ENCODE assay signal across 9 mouse cellular contexts in the genomic region with DNA sequence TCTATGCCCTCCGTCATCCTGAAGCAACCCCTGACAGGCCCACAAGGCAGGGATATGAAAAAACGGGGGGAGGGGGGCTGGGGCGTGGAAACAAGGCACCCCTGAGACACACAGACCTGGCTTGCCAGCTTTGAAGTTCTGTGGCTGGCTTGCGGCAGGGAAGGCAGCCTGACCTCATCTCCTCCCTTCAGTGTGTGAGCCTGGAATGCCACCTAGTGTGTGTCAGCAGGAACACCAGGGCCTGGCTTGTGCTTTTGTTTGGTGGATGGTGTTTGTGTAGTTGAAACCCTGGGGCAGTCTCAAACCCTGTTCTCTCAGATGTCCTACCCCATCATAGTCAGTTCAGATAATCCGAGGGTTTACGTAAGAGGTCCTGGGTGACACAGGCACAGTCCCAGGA.
A peak's percentile ranks its signal among the peaks of the same experiment; 100 is the strongest.
DNase-seq lines count a peak whose midpoint lies in the region; ATAC-seq and TF ChIP-seq lines count a peak whose summit lies in the region.
"Had no signal": no experiment of that assay in that cellular context is flagged by ENCODE, and none has a peak within 500 bp of the region (broad histone marks: within the 10 kb centered on the region; RNA-seq: fewer than 3 reads in every experiment).

No protein-coding gene starts in this region.

- CTCF ChIA-PET in Patski (lab: Charles Lee): interaction anchor here (0.6 to 3.7 kb wide), 15 partner anchors 10 to 1666 kb away, joined by 3 to 14 read pairs (median 4); no protein-coding TSS in a partner anchor

- POLR2A ChIA-PET in Patski (lab: Charles Lee): interaction anchor here (0.6 kb wide), 1 partner anchor 8 kb away, joined by 4 read pairs; no protein-coding TSS in a partner anchor

- peaks cover 13% of the 10 kb centered on the region for H3K4me1 ChIP-seq in hindbrain, embryonic 15.5 days (replicated peaks)
- peaks cover 5% of the 10 kb centered on the region for H3K4me1 ChIP-seq in midbrain, embryonic 10.5 days
- no peaks in the 10 kb centered on the region for H3K4me1 ChIP-seq in stomach, embryonic 14.5 days (ENCODE audit: control insufficient read depth, insufficient read depth, low read length)

- DNase-seq in Patski (ENCODE audit: low read depth, low spot score): peak; percentile 19
- DNase-seq in cerebellum, adult 9-11 months: peak; percentile 48
- DNase-seq in frontal cortex, postnatal 14 days (ENCODE audit: low spot score in 2 of 2): peak; percentile 53 to 56
- DNase-seq in left cerebral cortex, adult 11 months (ENCODE audit: low spot score): peak; percentile 34
- DNase-seq in midbrain, embryonic 10.5 days (ENCODE audit: low spot score): peak; percentile 68
- DNase-seq in spleen, postnatal 4 days (ENCODE audit: low spot score in 2 of 2): no peak

- no peak overlapping the region for H3K27ac ChIP-seq in hindbrain, embryonic 15.5 days (replicated peaks)
- H3K27ac ChIP-seq in midbrain, embryonic 10.5 days (replicated peaks): no peak overlapping the region
- H3K27ac ChIP-seq in stomach, embryonic 14.5 days (ENCODE audit: low read length): no peak overlapping the region
- H3K27ac ChIP-seq: macrophage had no signal

- no peaks in the 10 kb centered on the region for H3K36me3 ChIP-seq in hindbrain, embryonic 15.5 days
- no peaks in the 10 kb centered on the region for H3K36me3 ChIP-seq in midbrain, embryonic 10.5 days
- H3K36me3 ChIP-seq in stomach, embryonic 14.5 days (ENCODE audit: control insufficient read depth, insufficient read depth, low read length): no peaks in the 10 kb centered on the region

- peak; percentile 89 for ATAC-seq in Patski
- ATAC-seq in hindbrain, embryonic 15.5 days (ENCODE audit: low FRiP score, low read depth): peak; percentile 89
- ATAC-seq in stomach, embryonic 14.5 days (ENCODE audit: insufficient number of reproducible peaks, insufficient read depth, low FRiP score, low read depth): peak; percentile 84

- WGBS in hindbrain, embryonic 15.5 days: 27% methylated on average over 6 of the region's 6 CpGs
- 19% methylated on average over 6 of the region's 6 CpGs for WGBS in midbrain, embryonic 10.5 days
- WGBS in stomach, embryonic 14.5 days: 21% methylated on average over 6 of the region's 6 CpGs

- H3K9me3 ChIP-seq in hindbrain, embryonic 15.5 days: no peaks in the 10 kb centered on the region
- no peaks in the 10 kb centered on the region for H3K9me3 ChIP-seq in midbrain, embryonic 10.5 days (replicated peaks)
- no peaks in the 10 kb centered on the region for H3K9me3 ChIP-seq in stomach, embryonic 14.5 days (ENCODE audit: control insufficient read depth, low read depth, low read length)

- no peak overlapping the region for H3K4me2 ChIP-seq in hindbrain, embryonic 15.5 days
- no peak overlapping the region for H3K4me2 ChIP-seq in stomach, embryonic 14.5 days (replicated peaks; ENCODE audit: low read depth, low read length)

- in situ Hi-C loops in Patski (cut with MboI; ENCODE audit: low pct_unique_long_range_greater_than_20kb): loop anchor here (10.0 to 25.0 kb wide), 6 partner anchors 1027 to 1909 kb away; no protein-coding TSS in a partner anchor

- TF ChIP-seq CTCF in Patski (IDR thresholded peaks at IDR 0.05): peak; percentile 98

- no peaks in the 10 kb centered on the region for H3K27me3 ChIP-seq in Patski
- no peaks in the 10 kb centered on the region for H3K27me3 ChIP-seq in hindbrain, embryonic 15.5 days
- peaks cover 40% of the 10 kb centered on the region; the same call in 1 of the 2 replicates for H3K27me3 ChIP-seq in midbrain, embryonic 10.5 days (ENCODE audit: low read depth, poor library complexity, severe bottlenecking)
- H3K27me3 ChIP-seq in stomach, embryonic 14.5 days (ENCODE audit: control insufficient read depth, insufficient read depth, low read length): no peaks in the 10 kb centered on the region

- no peak overlapping the region for H3K4me3 ChIP-seq in hindbrain, embryonic 15.5 days
- H3K4me3 ChIP-seq in midbrain, embryonic 10.5 days: no peak overlapping the region
- H3K4me3 ChIP-seq in stomach, embryonic 14.5 days (ENCODE audit: low read depth, low read length): no peak overlapping the region

- H3K9ac ChIP-seq in hindbrain, embryonic 15.5 days: no peak overlapping the region
- H3K9ac ChIP-seq in stomach, embryonic 14.5 days (replicated peaks; ENCODE audit: low read depth, low read length): no peak overlapping the region

Comparison
In these comparisons a context has a peak if more than half of its experiments do, and no peak if none do; other contexts are left out.
1. DNase-seq: peak in Patski (single experiment), cerebellum, adult 9-11 months (single experiment), frontal cortex, postnatal 14 days (2 of 2), left cerebral cortex, adult 11 months (single experiment) and midbrain, embryonic 10.5 days (single experiment); none in spleen, postnatal 4 days (0 of 2).
2. Peak in every context shown above with its lines, with median percentiles within 50 percentile points of each other: ATAC-seq.